Mouse (Mus musculus) cerebellum, adult 2 months (tissue): ENCODE measurements at regions not wholly inside any gene's neighbourhood (a gene's known extent, or its start where the extent isn't known, plus 50 kb on each side); places are given as distances from the start of the nearest gene placed in this dataset.
"Not testable (repeated sequence)": the region's sequence is repeated elsewhere in the genome, so short reads cannot be mapped to it uniquely, and the experiment has no call there.

Experiments
- CTCF ChIP-seq: fragments of 200-500 bp; IDR thresholded peaks from 2 replicates; pipeline ENCODE4 v1.5.1; 2011; ENCODE audit warnings: low read depth, mild to moderate bottlenecking, control low read depth, low read length, moderate library complexity, borderline replicate concordance; ENCODE audit not compliant: insufficient read depth
- POLR2A ChIP-seq: fragments of 200-500 bp; IDR thresholded peaks from 2 replicates; pipeline ENCODE4 v1.6.1; 2011; ENCODE audit warnings: low read length, control low read depth, borderline replicate concordance; ENCODE audit not compliant: insufficient read depth

GRCm38 (mm10) chr12:3101963-3102362 lies 207.8 kb downstream of the Rab10 start:
- not testable (repeated sequence) for TF ChIP-seq CTCF, POLR2A
